Mouse (Mus musculus) embryonic fibroblast, embryonic 13.5 days (primary cell): ENCODE measurements at regions not wholly inside any gene's neighbourhood (a gene's known extent, or its start where the extent isn't known, plus 50 kb on each side); places are given as distances from the start of the nearest gene placed in this dataset.

Source experiments
- H3K27ac ChIP-seq: 2 replicates; pipeline ENCODE4 v1.5.1; 2012; ENCODE audit warnings: low read length, control low read depth, inconsistent platforms; ENCODE audit not compliant: insufficient read depth
- H3K4me1 ChIP-seq: 2 replicates; pipeline ENCODE4 v1.6.1; 2011; ENCODE audit warnings: low read length; ENCODE audit not compliant: control insufficient read depth, insufficient read depth
- H3K4me3 ChIP-seq: 2 replicates; pipeline ENCODE4 v1.5.1; 2011; ENCODE audit warnings: mild to moderate bottlenecking, control low read depth, low read length; ENCODE audit not compliant: insufficient read depth
- CTCF ChIP-seq: IDR thresholded peaks from 2 replicates; pipeline ENCODE4 v1.5.1; 2011; ENCODE audit warnings: mild to moderate bottlenecking, control low read depth, low read length, moderate library complexity, borderline replicate concordance; ENCODE audit not compliant: insufficient read depth
- POLR2A ChIP-seq: IDR thresholded peaks from 2 replicates; pipeline ENCODE4 v1.6.1; 2011; ENCODE audit warnings: low read depth, mild to moderate bottlenecking, control low read depth, low read length, moderate library complexity

- TF ChIP-seq POLR2A: no peak
- TF ChIP-seq CTCF: no peak
- Histone ChIP-seq H3K4me3 (no peak overlapping the region), H3K27ac (no peak overlapping the region), H3K4me1 (peaks cover 3% of the 10 kb centered on the region)
Measured at GRCm38 (mm10) chr6:93167281-93167680, 224.0 kb upstream of the Adamts9 start.

- TF ChIP-seq POLR2A (no peak), CTCF (no peak)
Measured at GRCm38 (mm10) chr6:93165942-93166341, 222.7 kb upstream of the Adamts9 start.

GRCm38 (mm10) chr6:93152431-93153208 is 209.3 kb upstream of the Adamts9 start:
- Histone ChIP-seq H3K4me3 (no peak overlapping the region), H3K4me1 (no peaks in the 10 kb centered on the region), H3K27ac (no peak overlapping the region)
- TF ChIP-seq CTCF: no peak
- TF ChIP-seq POLR2A: no peak

More at GRCm38 (mm10) chr6:93165942-93166341, 222.7 kb upstream of the Adamts9 start:
- Histone ChIP-seq H3K4me3 (no peak overlapping the region), H3K4me1 (peaks cover 3% of the 10 kb centered on the region), H3K27ac (no peak overlapping the region)

- no peaks in the 10 kb centered on the region for H3K4me1 ChIP-seq
- TF ChIP-seq CTCF: no peak
- no peak for TF ChIP-seq POLR2A
- no peak overlapping the region for H3K27ac ChIP-seq
- H3K4me3 ChIP-seq: no peak overlapping the region
Measured at GRCm38 (mm10) chr6:93150531-93150930, 207.2 kb upstream of the Adamts9 start.

- Histone ChIP-seq H3K4me3 (no peak overlapping the region), H3K27ac (no peak overlapping the region), H3K4me1 (no peaks in the 10 kb centered on the region)
- no peak for TF ChIP-seq POLR2A
- no peak for TF ChIP-seq CTCF
Measured at GRCm38 (mm10) chr6:93149956-93150355, 206.7 kb upstream of the Adamts9 start.

GRCm38 (mm10) chr6:93140331-93140731 is 197.0 kb upstream of the Adamts9 start:
- no peak overlapping the region for H3K4me3 ChIP-seq
- peaks cover 2% of the 10 kb centered on the region; the same call in 1 of the 2 replicates for H3K4me1 ChIP-seq
- TF ChIP-seq CTCF (no peak), POLR2A (no peak)
- H3K27ac ChIP-seq: no peak overlapping the region

GRCm38 (mm10) chr6:93133940-93134339 is 190.6 kb upstream of the Adamts9 start:
- TF ChIP-seq POLR2A: no peak
- no peak for TF ChIP-seq CTCF
- Histone ChIP-seq H3K4me3 (no peak overlapping the region), H3K4me1 (peaks cover 4% of the 10 kb centered on the region), H3K27ac (no peak overlapping the region)

GRCm38 (mm10) chr6:93130946-93131685 is 187.8 kb upstream of the Adamts9 start:
- no peak for TF ChIP-seq POLR2A
- TF ChIP-seq CTCF: no peak
- Histone ChIP-seq H3K27ac (no peak overlapping the region), H3K4me3 (no peak overlapping the region), H3K4me1 (peaks cover 4% of the 10 kb centered on the region)

GRCm38 (mm10) chr6:93119482-93119881 is 176.2 kb upstream of the Adamts9 start:
- no peak overlapping the region for H3K27ac ChIP-seq

GRCm38 (mm10) chr6:93113361-93113760 is 170.1 kb upstream of the Adamts9 start:
- Histone ChIP-seq H3K27ac (no peak overlapping the region), H3K4me3 (no peak overlapping the region), H3K4me1 (peaks cover 8% of the 10 kb centered on the region)
- no peak for TF ChIP-seq POLR2A

More at GRCm38 (mm10) chr6:93119482-93119881, 176.2 kb upstream of the Adamts9 start:
- TF ChIP-seq CTCF: no peak
- no peak for TF ChIP-seq POLR2A
- Histone ChIP-seq H3K4me1 (peaks cover 2% of the 10 kb centered on the region; the same call in 1 of the 2 replicates), H3K4me3 (no peak overlapping the region)
